ENCODE assay signal across 10 mouse cellular contexts in the genomic region with DNA sequence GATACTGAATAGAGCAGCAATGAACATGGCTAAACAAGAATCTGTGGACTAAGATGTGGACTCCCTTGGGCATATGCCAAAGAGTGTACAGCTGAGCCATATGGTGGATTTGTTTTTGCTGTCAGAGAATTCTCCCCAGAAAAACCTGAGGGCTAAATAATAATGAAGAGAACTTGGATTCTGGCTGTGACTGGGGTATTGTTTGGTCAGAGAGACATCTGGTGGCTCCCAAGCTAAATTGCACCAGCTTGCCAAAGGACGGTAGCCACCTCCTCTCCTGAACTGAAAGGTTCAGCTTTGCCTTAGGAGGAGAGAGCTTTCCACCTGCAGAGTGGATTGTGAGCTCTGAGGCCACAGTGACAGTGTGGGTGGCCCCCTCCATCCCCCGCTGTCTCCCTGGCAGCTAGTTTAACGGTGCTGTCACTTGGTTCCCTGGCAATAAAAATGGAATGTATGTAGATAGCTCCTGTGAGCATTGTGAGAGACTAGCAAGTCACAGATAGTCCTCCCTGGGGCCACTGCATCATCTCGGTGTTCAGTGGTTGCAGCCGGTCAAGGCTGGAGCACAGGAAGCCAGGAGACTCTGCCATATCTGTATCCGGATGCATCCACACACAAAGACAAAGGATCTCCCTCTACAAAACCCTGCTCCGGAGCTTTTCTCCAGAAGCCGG. TPM values are rescaled to one million over a fixed set of nuclear protein-coding genes. Genes with fewer than 3 reads are reported as not detected.
A peak's percentile ranks its signal among the peaks of the same experiment; 100 is the strongest.
DNase-seq lines count a peak whose midpoint lies in the region; ATAC-seq and TF ChIP-seq lines count a peak whose summit lies in the region.
"Had no signal": no experiment of that assay in that cellular context is flagged by ENCODE, and none has a peak within 500 bp of the region (broad histone marks: within the 10 kb centered on the region; RNA-seq: fewer than 3 reads in every experiment).

No protein-coding gene starts in this region.

- H3K9me3 ChIP-seq in kidney, postnatal 0 days (replicated peaks; ENCODE audit: low read length): no peaks in the 10 kb centered on the region
- H3K9me3 ChIP-seq in kidney, embryonic 14.5 days (ENCODE audit: control insufficient read depth, low read length): no peaks in the 10 kb centered on the region

- no peak overlapping the region for H3K4me3 ChIP-seq in kidney, postnatal 0 days (replicated peaks; ENCODE audit: low read depth, low read length)
- H3K4me3 ChIP-seq in kidney, embryonic 14.5 days (ENCODE audit: low read length): no peak overlapping the region

- DNase-seq in kidney, postnatal 0 days (ENCODE audit: low spot score): peak; percentile 8
- peak; percentile 18 for DNase-seq in adipocyte (ENCODE audit: low spot score)
- DNase-seq in frontal cortex, adult 2 months (ENCODE audit: extremely low spot score in 1 of 2, low spot score in 1 of 2): peak; percentile 15 to 63
- DNase-seq in mesoderm, embryonic 11.5 days (ENCODE audit: low read depth, low spot score): peak; percentile 15
- no peak for DNase-seq in gastrocnemius, postnatal 10 days
- DNase-seq in urinary bladder, adult 2 months (ENCODE audit: low spot score): no peak

- 61% methylated on average over 8 of the region's 8 CpGs for WGBS in kidney, postnatal 0 days
- 66% methylated on average over 8 of the region's 8 CpGs for WGBS in kidney, embryonic 14.5 days

- H3K4me2 ChIP-seq in kidney, postnatal 0 days (ENCODE audit: low read length): no peak overlapping the region
- no peak overlapping the region for H3K4me2 ChIP-seq in kidney, embryonic 14.5 days (replicated peaks; ENCODE audit: low read depth, low read length)

- TF ChIP-seq CTCF in kidney, postnatal 0 days (IDR thresholded peaks at IDR 0.05; ENCODE audit: low read depth): peak; percentile 50

- no peak overlapping the region for H3K27ac ChIP-seq in kidney, postnatal 0 days
- H3K27ac ChIP-seq in kidney, embryonic 14.5 days (ENCODE audit: low read depth, low read length): no peak overlapping the region

- ATAC-seq in kidney, postnatal 0 days (replicated peaks; ENCODE audit: low FRiP score, low read depth): no peak
- no peak for ATAC-seq in kidney, embryonic 14.5 days (ENCODE audit: low FRiP score, low TSS enrichment)
- ATAC-seq in monocyte, adult 5-6 weeks (replicated peaks; ENCODE audit: insufficient number of reproducible peaks, low FRiP score, low TSS enrichment, poor library complexity, severe bottlenecking): no peak

- H3K9ac ChIP-seq in kidney, postnatal 0 days (ENCODE audit: low read depth, low read length): no peak overlapping the region
- no peak overlapping the region for H3K9ac ChIP-seq in kidney, embryonic 14.5 days (ENCODE audit: low read depth, low read length)

- no peaks in the 10 kb centered on the region for H3K4me1 ChIP-seq in kidney, postnatal 0 days (replicated peaks; ENCODE audit: insufficient read depth, low read length)
- H3K4me1 ChIP-seq in kidney, embryonic 14.5 days (ENCODE audit: control insufficient read depth, insufficient read depth, low read length): no peaks in the 10 kb centered on the region

- H3K27me3 ChIP-seq in kidney, postnatal 0 days (ENCODE audit: insufficient read depth, low read length): no peaks in the 10 kb centered on the region
- H3K27me3 ChIP-seq in kidney, embryonic 14.5 days (ENCODE audit: control insufficient read depth, insufficient read depth, low read length): no peaks in the 10 kb centered on the region

- no peaks in the 10 kb centered on the region for H3K36me3 ChIP-seq in kidney, postnatal 0 days (ENCODE audit: insufficient read depth, low read length)
- no peaks in the 10 kb centered on the region for H3K36me3 ChIP-seq in kidney, embryonic 14.5 days (ENCODE audit: control insufficient read depth, insufficient read depth, low read length)

RNA-seq across cellular contexts. Expression of a gene that starts 12.2 kb away (rescaled TPM):
- polyA plus RNA-seq in kidney, postnatal 0 days (2015; fragmentation: Nextera tagmentation; extraction: Ambion mirVana): not detected in 2 replicates
- not detected in 2 replicates for polyA plus RNA-seq in kidney, embryonic 14.5 days (2014; fragmentation: Nextera tagmentation; extraction: Ambion mirVana)
- not detected in 2 replicates for polyA plus RNA-seq in frontal cortex, adult 2 months (2012; rRNA removed)
- not detected for total RNA-seq in gastrocnemius, postnatal 10 days (2021)
- total RNA-seq in monocyte, adult 5-6 weeks (2017): not detected in 3 replicates
- polyA plus RNA-seq in urinary bladder, adult 2 months (2012; rRNA removed): not detected in 2 replicates
- total RNA-seq: neutrophil, adult 5-6 weeks had no signal
- polyA plus RNA-seq: intestine, embryonic 14.5 days had no signal

RNA-seq across cellular contexts. Expression of a gene that starts 23.3 kb away (rescaled TPM):
- polyA plus RNA-seq in kidney, postnatal 0 days (2015; fragmentation: Nextera tagmentation; extraction: Ambion mirVana): not detected in 2 replicates
- not detected in 2 replicates for polyA plus RNA-seq in kidney, embryonic 14.5 days (2014; fragmentation: Nextera tagmentation; extraction: Ambion mirVana)
- not detected in 2 replicates for polyA plus RNA-seq in frontal cortex, adult 2 months (2012; rRNA removed)
- not detected for total RNA-seq in gastrocnemius, postnatal 10 days (2021)
- not detected in 3 replicates for total RNA-seq in monocyte, adult 5-6 weeks (2017)
- polyA plus RNA-seq in urinary bladder, adult 2 months (2012; rRNA removed): not detected in 2 replicates
- total RNA-seq: neutrophil, adult 5-6 weeks had no signal
- polyA plus RNA-seq: intestine, embryonic 14.5 days had no signal

RNA-seq across cellular contexts. Expression of a gene that starts 35.2 kb away (rescaled TPM):
- polyA plus RNA-seq in kidney, postnatal 0 days (2015; fragmentation: Nextera tagmentation; extraction: Ambion mirVana): not detected in 2 replicates
- polyA plus RNA-seq in kidney, embryonic 14.5 days (2014; fragmentation: Nextera tagmentation; extraction: Ambion mirVana): not detected in 2 replicates
- polyA plus RNA-seq in frontal cortex, adult 2 months (2012; rRNA removed): not detected in 2 replicates
- not detected for total RNA-seq in gastrocnemius, postnatal 10 days (2021)
- total RNA-seq in monocyte, adult 5-6 weeks (2017): not detected in 3 replicates
- not detected in 2 replicates for polyA plus RNA-seq in urinary bladder, adult 2 months (2012; rRNA removed)
- total RNA-seq: neutrophil, adult 5-6 weeks had no signal
- polyA plus RNA-seq: intestine, embryonic 14.5 days had no signal

RNA-seq across cellular contexts. Expression of a gene that starts 43.6 kb away (rescaled TPM):
- polyA plus RNA-seq in kidney, postnatal 0 days (2015; fragmentation: Nextera tagmentation; extraction: Ambion mirVana): not detected in 2 replicates
- polyA plus RNA-seq in kidney, embryonic 14.5 days (2014; fragmentation: Nextera tagmentation; extraction: Ambion mirVana): not detected in 2 replicates
- not detected in 2 replicates for polyA plus RNA-seq in frontal cortex, adult 2 months (2012; rRNA removed)
- not detected for total RNA-seq in gastrocnemius, postnatal 10 days (2021)
- not detected in 3 replicates for total RNA-seq in monocyte, adult 5-6 weeks (2017)
- polyA plus RNA-seq in urinary bladder, adult 2 months (2012; rRNA removed): not detected in 2 replicates
- total RNA-seq: neutrophil, adult 5-6 weeks had no signal
- polyA plus RNA-seq: intestine, embryonic 14.5 days had no signal

RNA-seq across cellular contexts. Expression of a gene that starts 49.3 kb away (rescaled TPM):
- not detected in 2 replicates for polyA plus RNA-seq in kidney, postnatal 0 days (2015; fragmentation: Nextera tagmentation; extraction: Ambion mirVana)
- polyA plus RNA-seq in kidney, embryonic 14.5 days (2014; fragmentation: Nextera tagmentation; extraction: Ambion mirVana): not detected in 2 replicates
- polyA plus RNA-seq in frontal cortex, adult 2 months (2012; rRNA removed): not detected in 2 replicates
- not detected for total RNA-seq in gastrocnemius, postnatal 10 days (2021)
- not detected in 3 replicates for total RNA-seq in monocyte, adult 5-6 weeks (2017)
- not detected in 2 replicates for polyA plus RNA-seq in urinary bladder, adult 2 months (2012; rRNA removed)
- total RNA-seq: neutrophil, adult 5-6 weeks had no signal
- polyA plus RNA-seq: intestine, embryonic 14.5 days had no signal

Comparison
In these comparisons a context has a peak if more than half of its experiments do, and no peak if none do; other contexts are left out.
1. DNase-seq: peak in kidney, postnatal 0 days (single experiment), adipocyte (single experiment), frontal cortex, adult 2 months (2 of 2) and mesoderm, embryonic 11.5 days (single experiment); none in gastrocnemius, postnatal 10 days (single experiment) and urinary bladder, adult 2 months (single experiment).